Mouse (Mus musculus): ENCODE measurements at regions not wholly inside any gene's neighbourhood (a gene's known extent, or its start where the extent isn't known, plus 50 kb on each side); places are given as distances from the start of the nearest gene placed in this dataset.
A peak's percentile ranks its signal among the peaks of the same experiment; 100 is the strongest.

DNA sequence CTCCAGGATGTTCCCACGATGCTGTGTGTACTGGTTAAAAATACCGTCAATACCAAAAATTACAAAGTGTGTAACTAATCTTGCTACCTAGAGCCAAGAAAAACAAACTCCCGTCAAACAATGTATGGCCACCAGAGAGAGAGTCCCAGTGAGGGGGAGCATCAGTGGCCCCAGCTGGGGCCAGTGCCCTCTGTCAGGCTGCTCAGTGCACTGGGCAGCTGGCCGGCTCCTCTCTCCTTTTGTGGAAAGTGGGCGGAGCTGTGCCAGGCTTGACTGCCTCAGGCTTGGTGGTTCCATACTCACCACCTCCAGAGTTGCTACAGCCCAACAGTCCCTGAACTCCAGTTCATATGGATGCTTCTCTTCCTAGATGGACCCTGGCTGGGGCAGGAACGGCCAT is 53.8 kb upstream of the Sept5 start:
- DNase-seq (ENCODE audit: extremely low read depth, insufficient read length, low spot score), result peak; percentile 54

- no peak for DNase-seq (ENCODE audit: extremely low read depth, insufficient read length, low spot score)
These were observed 56.4 kb upstream of the Sept5 start for GRCm38 (mm10) chr16:18686044-18686761.

DNA sequence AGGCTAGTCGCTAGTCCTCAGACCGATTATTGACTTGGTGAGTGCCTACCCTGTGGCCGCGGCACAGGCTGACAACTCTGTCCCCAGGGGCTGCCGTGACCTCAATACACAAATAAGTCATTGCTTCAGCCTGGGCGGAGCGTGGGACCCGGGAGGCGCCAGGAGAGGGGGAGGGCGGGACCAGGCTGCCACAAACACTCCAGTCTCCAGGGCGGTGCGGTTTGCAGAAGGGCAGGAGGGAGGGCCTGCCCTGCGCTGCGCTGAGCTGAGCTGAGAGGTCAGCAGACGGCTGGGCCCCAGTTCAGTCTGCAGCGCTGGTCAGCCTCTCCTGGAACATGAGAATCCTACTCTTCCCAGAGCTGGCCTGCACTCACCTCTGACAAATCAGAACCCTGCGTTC is 57.2 kb upstream of the Sept5 start:
- DNase-seq (ENCODE audit: extremely low read depth, insufficient read length, low spot score), result peak; percentile 98

DNA sequence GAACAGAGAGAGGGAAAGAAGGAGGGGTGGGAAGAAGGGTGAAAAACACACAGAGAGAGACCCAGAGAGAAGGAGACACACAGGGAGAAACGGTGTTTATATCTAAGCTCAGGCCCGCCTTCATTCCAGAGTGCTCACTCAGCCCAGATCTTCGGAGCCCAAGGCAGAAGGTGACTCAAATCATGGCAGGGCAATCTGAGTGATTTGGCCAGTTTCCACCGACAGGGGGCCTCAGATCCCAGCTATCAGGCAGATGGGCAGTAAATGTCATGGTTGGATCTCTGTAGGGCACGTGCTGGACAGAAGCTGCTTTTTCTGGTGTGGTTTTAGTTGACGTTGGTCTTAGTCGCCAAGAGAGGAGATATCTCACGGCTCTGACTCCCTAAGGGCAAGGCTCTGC is 57.6 kb upstream of the Sept5 start:
- peak; percentile 75 for DNase-seq (ENCODE audit: extremely low read depth, insufficient read length, low spot score)

GRCm38 (mm10) chr16:18695596-18695995 is 65.8 kb upstream of the Sept5 start:
- no peak for DNase-seq (ENCODE audit: extremely low read depth, insufficient read length, low spot score)

GRCm38 (mm10) chr16:18696074-18696819 is 66.5 kb upstream of the Sept5 start:
- peak; percentile 83 for DNase-seq (ENCODE audit: extremely low read depth, insufficient read length, low spot score)

DNA sequence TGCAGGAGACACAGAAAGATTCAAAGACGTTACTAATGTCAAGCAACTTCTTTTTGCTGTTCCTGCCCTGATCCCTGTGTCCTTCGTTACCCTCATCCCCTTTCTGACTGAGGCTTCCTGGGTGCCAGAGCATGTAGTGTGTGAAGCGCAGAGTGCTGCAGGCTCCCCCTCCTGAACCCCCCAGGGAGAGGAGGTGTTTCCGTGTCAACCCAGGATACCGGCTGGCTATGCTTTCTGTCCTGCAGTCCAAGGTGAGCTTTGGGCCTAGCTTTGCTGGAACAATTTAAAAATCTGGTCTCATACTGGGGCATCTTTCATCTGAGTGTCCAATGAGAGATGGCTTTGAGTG is 67.0 kb upstream of the Sept5 start:
- DNase-seq (ENCODE audit: extremely low read depth, insufficient read length, low spot score), result no peak

DNA sequence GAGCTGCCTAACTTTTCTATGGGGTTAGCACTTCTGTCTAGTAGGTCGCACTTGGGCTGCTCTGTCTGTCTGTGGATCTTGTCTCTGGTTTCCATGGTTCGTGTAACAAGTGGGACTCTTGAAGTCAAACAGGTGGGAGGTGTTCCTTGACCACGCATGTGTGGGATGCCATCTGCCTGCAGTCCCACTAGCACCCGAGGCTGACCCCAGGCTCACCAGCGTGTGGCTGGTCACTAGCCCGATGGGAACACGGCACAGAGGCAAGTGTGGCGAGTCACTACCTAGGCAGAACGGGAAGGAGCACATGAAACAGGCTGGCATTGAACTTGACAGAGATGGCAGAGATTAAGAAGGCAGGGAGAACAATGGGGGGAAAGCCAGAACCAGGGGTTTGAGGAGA is 72.5 kb upstream of the Cldn5 start:
- DNase-seq (ENCODE audit: extremely low read depth, insufficient read length, low spot score), result peak; percentile 30

DNA sequence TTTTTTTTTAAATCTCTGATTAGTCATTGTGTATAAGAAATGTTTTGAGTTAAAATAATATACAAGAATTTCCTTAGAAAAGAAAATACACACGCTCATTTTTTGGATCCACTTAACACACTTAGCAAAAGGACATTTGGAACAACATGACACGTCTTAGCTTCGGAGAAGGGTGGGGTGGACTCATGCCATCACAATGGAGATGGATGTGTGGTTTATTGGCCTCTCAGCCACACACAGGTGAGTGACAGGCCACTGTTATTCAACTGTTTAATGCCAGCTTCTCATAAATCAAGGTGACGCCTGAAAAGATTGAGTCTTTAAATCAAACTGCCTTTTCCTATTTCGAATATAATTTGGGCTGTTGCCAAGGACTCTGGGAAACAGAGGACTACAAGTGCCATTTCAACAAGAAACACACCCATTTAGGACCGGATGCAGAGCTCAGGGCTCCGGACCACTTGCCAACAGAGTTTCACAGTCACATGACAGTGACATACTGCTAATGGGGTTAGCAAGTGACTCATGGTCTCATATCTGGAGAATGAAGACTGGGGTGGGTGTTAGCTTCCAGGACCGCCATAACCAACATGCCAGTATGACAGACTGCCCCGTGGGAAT is 71.5 kb upstream of the Cldn5 start:
- DNase-seq (ENCODE audit: extremely low read depth, insufficient read length, low spot score), result peak; percentile 69

DNA sequence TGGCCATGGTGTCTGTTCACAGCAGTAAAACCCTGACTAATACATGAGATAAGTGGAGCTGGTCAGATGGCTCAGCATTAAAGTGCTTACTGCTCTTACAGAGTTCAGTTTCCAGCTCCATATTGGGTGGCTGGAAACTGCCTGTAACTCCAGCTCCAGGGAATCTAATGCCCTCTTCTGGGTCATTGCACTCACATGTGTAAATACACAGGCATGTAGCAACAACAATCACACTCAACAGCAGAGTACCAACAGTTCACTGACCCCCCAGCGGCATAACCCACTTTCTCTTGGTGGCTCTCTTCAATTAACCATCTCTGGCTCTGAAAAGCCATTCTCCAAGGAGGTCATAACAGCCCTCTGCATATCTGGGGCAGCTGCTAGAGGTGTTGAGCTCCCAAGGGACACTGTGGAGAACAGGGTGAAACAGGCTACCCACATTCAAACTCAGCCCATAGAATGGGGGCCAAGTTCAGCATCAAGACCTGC is 65.0 kb upstream of the Cldn5 start:
- DNase-seq (ENCODE audit: extremely low read depth, insufficient read length, low spot score), result no peak

DNA sequence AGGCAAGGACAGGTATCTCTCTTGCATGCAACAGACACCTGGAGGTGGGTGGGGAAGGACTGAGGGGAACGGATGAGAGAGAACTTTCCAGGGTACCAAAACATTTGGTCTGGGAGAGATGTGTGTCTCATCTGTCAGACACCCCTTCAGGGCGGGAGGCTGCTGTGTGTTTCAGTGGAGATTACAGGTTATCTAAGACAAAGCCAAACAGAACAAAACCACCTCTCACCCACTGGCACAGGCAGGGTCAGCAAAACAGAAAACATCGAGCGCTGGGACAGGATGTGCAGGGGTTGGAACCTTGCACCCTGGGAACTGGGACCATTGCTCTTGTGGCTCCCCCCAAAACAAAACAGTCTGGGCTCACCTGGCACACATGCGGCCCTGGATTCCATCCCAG is 63.6 kb upstream of the Cldn5 start:
- DNase-seq (ENCODE audit: extremely low read depth, insufficient read length, low spot score), result no peak

- no peak for DNase-seq (ENCODE audit: extremely low read depth, insufficient read length, low spot score)
These were observed 61.3 kb upstream of the Cldn5 start for GRCm38 (mm10) chr16:18715381-18715780.

GRCm38 (mm10) chr16:18718040-18718439 is 58.6 kb upstream of the Cldn5 start:
- no peak for DNase-seq (ENCODE audit: extremely low read depth, insufficient read length, low spot score)

DNA sequence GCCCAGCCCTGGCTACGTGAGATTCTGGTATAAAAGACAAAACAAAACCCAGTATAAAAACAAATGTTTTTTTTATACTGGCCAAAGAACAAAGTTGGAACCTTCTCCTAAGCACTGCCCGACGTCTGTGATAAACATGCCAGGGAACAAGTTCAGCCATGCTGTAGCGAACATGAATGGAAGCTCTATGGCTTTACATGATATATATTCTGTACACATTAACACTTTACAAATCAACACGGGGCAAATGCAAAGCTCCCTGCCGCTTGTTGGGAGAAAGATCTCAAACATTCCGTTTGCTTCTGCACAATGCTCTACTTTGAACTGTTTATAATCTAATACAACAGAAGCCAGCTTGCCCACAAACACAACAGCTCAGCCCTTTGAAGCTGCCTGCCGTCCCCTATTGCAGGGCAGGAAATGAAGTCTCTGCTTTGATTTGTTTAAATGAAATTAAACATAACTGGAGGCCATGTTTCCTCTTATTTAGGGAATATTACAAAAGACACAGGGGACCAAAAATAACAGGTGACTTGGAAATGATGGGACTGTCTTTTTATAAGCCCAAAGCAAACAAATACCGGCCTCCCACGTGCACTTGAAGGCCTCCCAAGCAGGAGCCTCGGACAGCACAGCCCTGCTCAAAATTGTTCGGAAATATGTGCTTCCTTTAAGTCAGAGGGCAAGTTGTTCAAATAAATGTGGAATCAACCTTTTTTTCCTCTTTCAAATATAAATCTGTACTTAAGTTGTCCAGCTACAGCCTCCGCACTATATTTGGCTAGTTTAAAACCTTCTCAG is 56.0 kb upstream of the Cldn5 start:
- no peak for DNase-seq (ENCODE audit: extremely low read depth, insufficient read length, low spot score)

DNA sequence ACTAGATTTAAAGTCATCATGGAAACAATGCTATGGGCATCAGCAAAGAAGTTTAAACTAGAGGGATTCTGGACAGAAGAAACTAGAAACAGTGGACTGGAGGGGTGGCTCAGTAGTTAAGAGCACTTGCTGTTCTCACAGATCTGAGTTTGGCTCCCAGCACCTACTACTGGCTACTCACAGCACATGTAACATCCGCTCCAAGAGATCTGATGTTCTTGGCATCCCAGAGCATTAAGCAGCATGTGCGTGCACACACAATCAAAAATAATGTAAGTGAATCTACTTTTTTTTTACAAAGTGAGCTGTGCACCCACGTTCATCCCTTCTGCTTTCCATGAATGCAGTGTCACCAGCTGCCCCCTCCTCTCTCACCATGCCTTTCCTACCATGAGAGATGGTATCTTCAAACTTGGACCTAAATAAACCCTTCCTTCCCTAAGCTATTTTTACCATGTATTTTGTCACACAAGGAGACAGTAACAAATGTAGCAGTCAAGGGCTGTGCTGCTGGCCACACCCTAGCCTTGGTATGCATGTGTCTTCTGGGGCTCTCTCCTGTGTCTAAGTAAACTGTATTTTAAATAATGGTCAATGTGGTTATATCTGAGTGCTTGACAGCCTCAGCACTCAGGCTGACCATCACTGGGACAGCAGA is 53.3 kb upstream of the Cldn5 start:
- DNase-seq (ENCODE audit: extremely low read depth, insufficient read length, low spot score), result no peak

DNA sequence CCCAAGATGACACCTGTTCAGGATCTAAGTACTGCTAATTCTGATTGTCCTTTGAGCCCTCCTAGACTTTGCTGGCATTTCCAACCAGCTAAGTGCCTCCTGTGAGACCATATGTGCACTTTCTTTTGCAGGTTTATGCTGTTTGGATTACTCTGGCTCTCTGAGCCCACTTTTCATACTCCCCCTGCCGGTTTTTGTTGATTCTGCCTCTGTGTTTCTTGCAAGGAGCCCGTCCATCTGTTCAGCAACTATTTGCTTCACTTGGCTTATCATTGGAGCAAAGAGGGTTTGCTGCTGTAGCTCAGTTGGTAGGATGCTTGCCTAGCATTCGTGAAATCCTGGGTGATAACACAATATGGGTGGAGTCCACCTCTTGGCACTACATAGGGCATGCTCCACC is 52.8 kb upstream of the Cldn5 start:
- DNase-seq (ENCODE audit: extremely low read depth, insufficient read length, low spot score), result no peak

DNA sequence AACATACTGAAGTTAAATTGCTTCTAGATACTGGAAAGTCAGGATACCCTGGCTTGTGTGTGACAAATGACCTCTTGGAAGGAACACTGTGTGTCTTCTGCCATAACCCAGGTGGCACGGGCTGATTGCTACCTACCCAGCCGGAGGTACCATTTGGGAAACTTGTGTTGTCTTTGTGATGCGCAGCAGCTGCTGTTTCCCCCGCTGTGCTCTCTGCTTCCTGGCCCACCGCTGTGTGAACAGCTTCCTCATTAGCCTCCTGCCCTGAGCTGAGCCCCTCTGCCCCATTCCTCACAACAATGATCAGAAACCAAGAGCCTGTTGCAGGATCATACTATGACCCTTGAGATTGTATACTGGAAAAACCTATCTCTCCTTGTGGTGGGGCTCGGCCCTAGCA is 51.9 kb upstream of the Cldn5 start:
- DNase-seq (ENCODE audit: extremely low read depth, insufficient read length, low spot score), result no peak
